Mouse (Mus musculus): Measurements from ENCODE around the gene Ssx2ip. TPM values are rescaled to one million over a fixed set of nuclear protein-coding genes. Genes with fewer than 3 reads are reported as not detected.

The Ssx2ip gene
- polyA plus RNA-seq, 1 experiment from 2014 or later = 31.9 TPM

DNA sequence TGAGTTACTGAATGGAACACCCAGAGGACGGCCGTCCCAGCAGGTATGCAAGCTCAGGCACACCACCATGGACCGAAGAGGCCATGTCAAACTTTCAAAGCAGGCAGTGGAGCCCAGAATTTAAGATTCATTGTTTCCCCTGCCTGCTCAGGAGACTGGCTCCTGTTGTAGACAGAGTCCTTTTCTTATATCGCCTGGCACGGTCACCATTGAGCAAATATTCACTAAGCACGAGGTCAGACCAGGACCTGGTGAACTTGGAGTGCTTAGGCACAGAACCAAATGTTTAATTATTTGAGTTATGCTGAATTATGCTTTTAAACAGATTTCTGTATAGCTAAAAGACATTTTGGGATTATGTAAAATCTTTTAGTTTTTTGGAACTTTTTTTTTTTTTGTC lies 8.2 kb upstream of the Ssx2ip start:
- H3K27ac ChIP-seq (ENCODE audit: low read length) = 0 out of 2 replicates have a peak overlapping the region, but pooled peaks have one; percentile 37
- no peaks in the 10 kb centered on the region for H3K36me3 ChIP-seq (ENCODE audit: control insufficient read depth, insufficient read depth, low read length)
- H3K4me1 ChIP-seq (replicated peaks; ENCODE audit: control insufficient read depth, insufficient read depth, low read length) = peaks cover 2% of the 10 kb centered on the region; the same call in 1 of the 2 replicates
- no peak overlapping the region for H3K4me2 ChIP-seq (ENCODE audit: low read depth, low read length)
- no peak overlapping the region for H3K4me3 ChIP-seq (ENCODE audit: low read length)
- H3K27me3 ChIP-seq (ENCODE audit: control insufficient read depth, insufficient read depth, low read depth, low read length) = no peaks in the 10 kb centered on the region
- no peaks in the 10 kb centered on the region for H3K9me3 ChIP-seq (ENCODE audit: control insufficient read depth, low read length)
- H3K9ac ChIP-seq (ENCODE audit: low read length) = no peak overlapping the region
- ATAC-seq (ENCODE audit: low read depth) = no peak
- WGBS = 48% methylated on average over 6 of the region's 6 CpGs

DNA sequence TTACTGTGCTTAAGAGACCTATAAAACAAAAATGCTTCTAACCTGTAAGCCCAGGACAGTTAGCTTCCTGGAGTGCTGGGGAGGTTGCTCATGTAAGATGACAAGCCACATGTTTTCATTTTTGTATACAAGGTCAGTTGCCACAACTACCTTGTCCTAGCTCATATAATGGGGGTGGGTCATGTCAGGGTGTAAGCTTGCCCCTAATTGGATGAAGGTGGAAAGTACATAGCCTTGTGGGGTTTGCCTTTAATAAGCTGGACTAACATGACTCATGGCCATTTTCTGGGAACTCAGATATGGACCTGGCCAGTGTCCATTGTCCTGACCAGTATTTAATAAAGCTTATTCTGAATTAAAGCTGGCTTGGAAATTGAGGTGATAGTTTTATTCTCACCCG lies 7.5 kb upstream of the Ssx2ip start:
- Histone ChIP-seq H3K36me3 (ENCODE audit: control insufficient read depth, insufficient read depth, low read length) (no peaks in the 10 kb centered on the region), H3K4me2 (ENCODE audit: low read depth, low read length) (no peak overlapping the region), H3K9ac (ENCODE audit: low read length) (no peak overlapping the region), H3K27ac (ENCODE audit: low read length) (no peak overlapping the region), H3K4me1 (replicated peaks; ENCODE audit: control insufficient read depth, insufficient read depth, low read length) (peaks cover 2% of the 10 kb centered on the region; the same call in 1 of the 2 replicates), H3K27me3 (ENCODE audit: control insufficient read depth, insufficient read depth, low read depth, low read length) (no peaks in the 10 kb centered on the region), H3K4me3 (ENCODE audit: low read length) (no peak overlapping the region), H3K9me3 (ENCODE audit: control insufficient read depth, low read length) (no peaks in the 10 kb centered on the region)
- ATAC-seq (ENCODE audit: low read depth) = no peak
- WGBS = 78% methylated on average over 1 of the region's 1 CpGs

DNA sequence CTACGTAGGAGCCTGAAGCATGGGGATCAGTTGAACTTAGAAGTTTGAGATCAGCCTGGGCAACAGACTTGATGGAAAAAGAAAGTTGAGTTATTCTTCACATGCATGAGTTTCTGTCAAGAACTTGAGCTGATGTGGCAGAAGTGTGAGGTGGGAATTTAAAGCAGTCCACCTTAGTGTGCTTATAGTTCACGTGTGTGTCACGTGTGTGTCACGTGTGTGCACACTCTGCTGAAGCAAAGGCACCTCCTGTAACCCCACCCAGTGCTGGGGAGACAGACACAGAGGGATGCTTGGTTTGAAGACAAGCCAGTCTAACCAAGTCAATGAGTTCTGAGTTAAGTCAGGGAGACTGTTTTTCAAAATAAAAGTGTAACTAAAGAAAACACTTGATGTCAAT lies 6.6 kb upstream of the Ssx2ip start:
- Histone ChIP-seq H3K4me2 (ENCODE audit: low read depth, low read length) (no peak overlapping the region), H3K4me1 (replicated peaks; ENCODE audit: control insufficient read depth, insufficient read depth, low read length) (peaks cover 2% of the 10 kb centered on the region; the same call in 1 of the 2 replicates), H3K9me3 (ENCODE audit: control insufficient read depth, low read length) (no peaks in the 10 kb centered on the region), H3K4me3 (ENCODE audit: low read length) (no peak overlapping the region), H3K9ac (ENCODE audit: low read length) (no peak overlapping the region), H3K27me3 (ENCODE audit: control insufficient read depth, insufficient read depth, low read depth, low read length) (no peaks in the 10 kb centered on the region), H3K36me3 (ENCODE audit: control insufficient read depth, insufficient read depth, low read length) (no peaks in the 10 kb centered on the region), H3K27ac (ENCODE audit: low read length) (no peak overlapping the region)
- WGBS = 83% methylated on average over 4 of the region's 4 CpGs
- no peak for ATAC-seq (ENCODE audit: low read depth)

DNA sequence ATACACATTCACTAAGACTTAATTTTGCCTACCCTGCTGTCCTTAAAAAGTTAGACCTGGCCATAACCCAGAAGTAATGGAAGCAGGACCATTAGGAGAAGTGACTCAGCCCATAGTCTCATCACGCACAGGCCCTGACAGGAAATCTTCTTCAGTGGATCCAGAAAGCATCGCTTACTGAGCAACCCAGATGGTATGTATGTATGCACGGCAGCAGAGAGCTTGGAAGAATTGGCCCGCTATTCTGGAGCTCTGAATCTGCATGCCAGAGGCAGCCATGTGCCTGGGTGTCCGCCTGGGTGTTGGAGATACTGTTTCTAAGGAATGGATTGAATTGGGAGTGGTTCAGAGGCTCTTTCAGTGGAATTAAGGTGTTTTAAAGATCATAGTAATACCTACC lies 5.2 kb upstream of the Ssx2ip start:
- Histone ChIP-seq H3K4me2 (ENCODE audit: low read depth, low read length) (no peak overlapping the region), H3K4me1 (replicated peaks; ENCODE audit: control insufficient read depth, insufficient read depth, low read length) (peaks cover 3% of the 10 kb centered on the region; the same call in 1 of the 2 replicates), H3K4me3 (ENCODE audit: low read length) (no peak overlapping the region), H3K9ac (ENCODE audit: low read length) (no peak overlapping the region), H3K27me3 (ENCODE audit: control insufficient read depth, insufficient read depth, low read depth, low read length) (no peaks in the 10 kb centered on the region), H3K36me3 (ENCODE audit: control insufficient read depth, insufficient read depth, low read length) (no peaks in the 10 kb centered on the region), H3K27ac (ENCODE audit: low read length) (no peak overlapping the region), H3K9me3 (ENCODE audit: control insufficient read depth, low read length) (no peaks in the 10 kb centered on the region)
- ATAC-seq (ENCODE audit: low read depth) = no peak
- 79% methylated on average over 5 of the region's 5 CpGs for WGBS

DNA sequence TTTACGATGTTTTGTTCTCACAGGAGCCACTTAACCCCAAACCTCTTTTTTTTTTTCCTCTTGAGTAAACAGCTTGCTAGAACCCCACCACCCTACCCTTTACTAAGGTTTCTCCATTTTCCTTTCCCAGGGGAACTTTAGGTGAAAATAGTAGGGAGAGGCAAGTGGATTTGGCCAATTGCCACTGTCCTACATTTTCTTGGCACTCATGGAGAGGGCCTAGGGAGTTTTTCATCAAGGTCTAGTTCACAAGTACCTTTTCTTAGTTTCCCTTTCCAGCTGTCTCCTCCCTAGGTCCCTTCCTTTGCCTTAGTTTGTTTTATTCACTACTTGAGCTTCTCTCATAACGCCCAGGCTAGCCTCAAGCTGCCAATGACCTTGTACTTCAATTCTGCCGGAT lies 672 bp upstream of the Ssx2ip start:
- Histone ChIP-seq H3K4me3 (ENCODE audit: low read length) (peak overlapping the region; percentile 77), H3K4me2 (ENCODE audit: low read depth, low read length) (peak overlapping the region; percentile 73), H3K27me3 (ENCODE audit: control insufficient read depth, insufficient read depth, low read depth, low read length) (no peaks in the 10 kb centered on the region), H3K36me3 (ENCODE audit: control insufficient read depth, insufficient read depth, low read length) (no peaks in the 10 kb centered on the region), H3K4me1 (replicated peaks; ENCODE audit: control insufficient read depth, insufficient read depth, low read length) (peaks cover 24% of the 10 kb centered on the region), H3K9me3 (ENCODE audit: control insufficient read depth, low read length) (no peaks in the 10 kb centered on the region), H3K9ac (ENCODE audit: low read length) (peak overlapping the region; percentile 66), H3K27ac (ENCODE audit: low read length) (peak overlapping the region; percentile 89)
- WGBS = 25% methylated on average over 3 of the region's 3 CpGs
- no peak; the same call in 1 of the 2 replicates for ATAC-seq (ENCODE audit: low read depth)

DNA sequence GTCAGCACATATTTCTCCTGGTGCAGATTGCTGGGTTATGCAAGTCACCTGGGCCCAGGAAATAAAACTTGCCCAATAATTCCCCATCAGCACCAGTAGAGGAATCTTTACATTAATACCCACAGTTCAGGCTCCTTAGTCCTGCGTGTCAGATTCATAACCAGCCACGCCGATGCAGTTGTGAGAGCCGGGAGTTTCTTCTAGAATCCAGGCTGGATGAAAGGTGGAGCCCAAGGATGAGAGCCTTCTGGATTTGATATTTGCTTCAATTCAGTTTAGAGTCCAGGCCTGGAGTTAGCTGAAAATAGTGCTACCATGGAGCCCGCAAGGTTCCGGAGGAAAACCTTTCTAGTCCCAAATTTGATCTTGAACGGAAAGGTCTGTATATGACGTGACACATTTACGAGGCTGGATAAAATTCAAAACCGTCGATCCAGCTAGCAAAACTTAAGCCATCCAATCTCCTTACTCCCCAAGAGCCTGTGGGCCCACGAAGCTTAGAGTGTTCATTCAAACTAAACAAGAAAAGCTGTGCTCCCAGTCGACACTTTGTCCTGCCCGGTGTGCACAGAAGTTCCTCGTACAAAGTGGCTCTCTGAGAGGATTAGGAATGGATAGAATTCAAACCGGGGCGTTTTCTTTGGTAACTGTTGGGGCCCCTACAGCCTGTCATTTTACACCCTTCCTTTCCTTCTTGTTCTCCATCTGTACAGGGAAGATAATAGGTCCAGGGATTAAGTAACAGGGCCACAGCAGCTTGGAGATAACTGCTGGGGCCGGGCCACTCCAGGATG lies 968 bp downstream of the Ssx2ip start:
- no peaks in the 10 kb centered on the region for H3K9me3 ChIP-seq (ENCODE audit: control insufficient read depth, low read length)
- H3K4me1 ChIP-seq (replicated peaks; ENCODE audit: control insufficient read depth, insufficient read depth, low read length) = peaks cover 26% of the 10 kb centered on the region
- H3K4me2 ChIP-seq (ENCODE audit: low read depth, low read length) = peak overlapping the region; percentile 73
- peak overlapping the region; percentile 79 for H3K9ac ChIP-seq (ENCODE audit: low read length)
- WGBS = 26% methylated on average over 18 of the region's 18 CpGs
- peak overlapping the region; percentile 77 for H3K4me3 ChIP-seq (ENCODE audit: low read length)
- H3K36me3 ChIP-seq (ENCODE audit: control insufficient read depth, insufficient read depth, low read length) = no peaks in the 10 kb centered on the region
- H3K27ac ChIP-seq (ENCODE audit: low read length) = peak overlapping the region; percentile 90
- no peak for ATAC-seq (ENCODE audit: low read depth)
- no peaks in the 10 kb centered on the region for H3K27me3 ChIP-seq (ENCODE audit: control insufficient read depth, insufficient read depth, low read depth, low read length)

DNA sequence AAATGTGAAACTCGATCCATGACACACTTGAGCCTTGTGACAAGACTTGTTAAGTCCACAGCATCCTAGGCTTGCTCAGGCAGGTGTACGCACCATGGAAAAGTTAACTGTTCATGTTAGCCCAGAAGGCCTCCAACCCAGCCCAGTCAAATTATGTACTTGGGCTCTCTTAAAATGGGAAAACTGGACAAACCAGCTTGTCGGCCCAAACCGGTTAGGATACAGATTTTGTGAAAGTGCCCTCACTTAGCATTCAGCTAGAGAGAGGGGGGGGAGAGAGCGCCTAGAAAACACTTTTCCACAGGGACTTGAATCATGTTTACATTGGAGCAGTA lies 1.5 kb downstream of the Ssx2ip start:
- ATAC-seq (ENCODE audit: low read depth) = peak; percentile 47
- peak overlapping the region; percentile 77 for H3K4me3 ChIP-seq (ENCODE audit: low read length)
- H3K9ac ChIP-seq (ENCODE audit: low read length) = peak overlapping the region; percentile 79
- no peaks in the 10 kb centered on the region for H3K9me3 ChIP-seq (ENCODE audit: control insufficient read depth, low read length)
- H3K36me3 ChIP-seq (ENCODE audit: control insufficient read depth, insufficient read depth, low read length) = no peaks in the 10 kb centered on the region
- no peaks in the 10 kb centered on the region for H3K27me3 ChIP-seq (ENCODE audit: control insufficient read depth, insufficient read depth, low read depth, low read length)
- H3K4me2 ChIP-seq (ENCODE audit: low read depth, low read length) = peak overlapping the region; percentile 73
- peaks cover 26% of the 10 kb centered on the region for H3K4me1 ChIP-seq (replicated peaks; ENCODE audit: control insufficient read depth, insufficient read depth, low read length)
- H3K27ac ChIP-seq (ENCODE audit: low read length) = peak overlapping the region; percentile 90
- 53% methylated on average over 5 of the region's 5 CpGs for WGBS

DNA sequence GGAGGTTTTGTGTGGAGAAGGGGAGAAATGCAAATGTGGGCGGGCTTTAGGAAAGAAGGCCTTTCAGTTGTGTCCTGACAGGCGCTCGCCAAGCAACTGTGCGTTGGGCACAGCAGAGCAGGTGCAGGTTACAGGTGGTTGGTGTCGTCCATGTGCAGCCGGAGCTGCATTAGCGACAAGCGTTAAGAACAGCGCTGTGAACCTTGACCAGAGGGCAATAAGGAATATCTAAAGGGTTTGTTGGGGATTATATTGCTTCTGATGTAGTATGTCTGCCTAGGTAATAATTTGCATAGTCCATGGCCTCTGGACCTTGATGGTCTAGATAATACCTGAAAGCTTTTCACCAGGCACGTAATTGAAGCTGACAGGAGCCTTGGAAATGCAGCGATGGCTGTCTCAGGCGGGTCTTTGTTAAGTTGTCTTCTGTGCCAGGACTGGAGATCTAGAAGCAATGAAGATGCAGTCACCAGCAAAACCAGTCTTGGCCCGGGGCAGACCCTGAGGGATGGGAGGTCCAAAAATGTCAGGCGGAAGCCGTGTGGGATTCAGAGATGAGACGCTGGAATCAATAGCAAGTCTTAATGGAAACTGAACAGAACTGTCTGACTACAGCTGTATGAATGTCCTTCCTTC lies 2.8 kb downstream of the Ssx2ip start:
- Histone ChIP-seq H3K27ac (ENCODE audit: low read length) (peak overlapping the region; percentile 36; the same call in 1 of the 2 replicates), H3K9ac (ENCODE audit: low read length) (no peak overlapping the region; the same call in 1 of the 2 replicates), H3K27me3 (ENCODE audit: control insufficient read depth, insufficient read depth, low read depth, low read length) (no peaks in the 10 kb centered on the region), H3K4me1 (replicated peaks; ENCODE audit: control insufficient read depth, insufficient read depth, low read length) (peaks cover 30% of the 10 kb centered on the region), H3K36me3 (ENCODE audit: control insufficient read depth, insufficient read depth, low read length) (no peaks in the 10 kb centered on the region), H3K9me3 (ENCODE audit: control insufficient read depth, low read length) (no peaks in the 10 kb centered on the region), H3K4me3 (ENCODE audit: low read length) (peak overlapping the region; percentile 77), H3K4me2 (ENCODE audit: low read depth, low read length) (peak overlapping the region; percentile 73)
- 76% methylated on average over 16 of the region's 16 CpGs for WGBS
- no peak for ATAC-seq (ENCODE audit: low read depth)

DNA sequence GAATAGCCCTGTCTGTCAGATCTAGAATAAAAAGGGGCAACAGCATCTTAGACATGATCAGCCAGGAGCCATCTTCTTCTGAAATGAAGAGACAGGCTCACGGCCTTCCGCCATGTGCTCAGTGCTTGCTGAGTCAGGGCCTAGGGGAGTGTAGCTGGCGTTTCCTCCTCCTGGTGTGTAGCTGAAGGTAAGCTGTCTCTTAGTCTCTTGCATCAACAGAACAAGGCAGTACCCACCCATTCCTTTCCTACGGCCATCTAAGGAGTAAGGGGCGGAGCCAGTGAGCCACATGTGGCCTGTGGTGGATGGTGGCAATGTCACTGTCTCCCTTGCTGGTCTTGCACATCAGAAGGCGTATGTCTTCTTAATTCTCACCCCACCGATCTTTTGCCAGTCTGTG lies 5.7 kb downstream of the Ssx2ip start:
- Histone ChIP-seq H3K9me3 (ENCODE audit: control insufficient read depth, low read length) (no peaks in the 10 kb centered on the region), H3K27ac (ENCODE audit: low read length) (no peak overlapping the region), H3K4me2 (ENCODE audit: low read depth, low read length) (no peak overlapping the region), H3K27me3 (ENCODE audit: control insufficient read depth, insufficient read depth, low read depth, low read length) (no peaks in the 10 kb centered on the region), H3K4me1 (replicated peaks; ENCODE audit: control insufficient read depth, insufficient read depth, low read length) (peaks cover 26% of the 10 kb centered on the region), H3K4me3 (ENCODE audit: low read length) (no peak overlapping the region), H3K9ac (ENCODE audit: low read length) (no peak overlapping the region), H3K36me3 (ENCODE audit: control insufficient read depth, insufficient read depth, low read length) (no peaks in the 10 kb centered on the region)
- ATAC-seq (ENCODE audit: low read depth) = no peak
- 77% methylated on average over 7 of the region's 7 CpGs for WGBS

Measured in lung, embryonic 16.5 days (tissue).